Mouse (Mus musculus): ENCODE measurements at regions not wholly inside any gene's neighbourhood (a gene's known extent, or its start where the extent isn't known, plus 50 kb on each side); places are given as distances from the start of the nearest gene placed in this dataset.

DNA sequence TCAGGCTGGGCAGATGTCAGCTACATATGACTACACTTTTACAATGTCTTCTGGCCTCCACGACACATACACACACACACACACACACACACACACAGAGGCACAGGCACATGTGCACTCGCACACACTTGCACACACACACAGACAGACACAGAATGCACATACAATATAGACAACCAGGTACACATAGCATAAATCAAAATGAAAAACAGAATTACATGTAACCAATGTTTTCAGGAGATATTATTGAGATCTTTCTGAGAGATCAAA, 863.1 kb downstream of the Slitrk6 start:
- no peak for TF ChIP-seq POLR2A (IDR thresholded peaks at IDR 0.05; ENCODE audit: low read depth, low read length)
- no peak for TF ChIP-seq MAX (IDR thresholded peaks at IDR 0.05; ENCODE audit: low read length)
- TF ChIP-seq CHD2 (IDR thresholded peaks at IDR 0.05; ENCODE audit: low read length): no peak
- TF ChIP-seq ZMIZ1 (IDR thresholded peaks at IDR 0.05; ENCODE audit: low read depth, low read length): no peak
- TF ChIP-seq CTCF (conservative IDR thresholded peaks at IDR 0.05 in 1 of 2, IDR thresholded peaks at IDR 0.05 in 1 of 2; ENCODE audit: low read depth in 2 of 2, low read length in 2 of 2): no peak
- TF ChIP-seq POLR2AphosphoS2 (IDR thresholded peaks at IDR 0.05; ENCODE audit: low read depth, low read length): no peak
- no peak for TF ChIP-seq MYC (IDR thresholded peaks at IDR 0.05; ENCODE audit: low read depth, low read length)
- no peak for TF ChIP-seq E2F4 (IDR thresholded peaks at IDR 0.05; ENCODE audit: insufficient replicate concordance, low read depth, low read length)
- no peak for TF ChIP-seq MXI1 (IDR thresholded peaks at IDR 0.05; ENCODE audit: low read depth, low read length)
- TF ChIP-seq NELFE (IDR thresholded peaks at IDR 0.05; ENCODE audit: low read depth, low read length): no peak
- TF ChIP-seq UBTF (IDR thresholded peaks at IDR 0.05; ENCODE audit: low read depth, low read length): no peak
- no peak for TF ChIP-seq JUN (IDR thresholded peaks at IDR 0.05; ENCODE audit: insufficient read depth, low read depth, low read length)
- TF ChIP-seq EP300 (IDR thresholded peaks at IDR 0.05; ENCODE audit: low read length): no peak
- no peak for TF ChIP-seq ZNF384 (IDR thresholded peaks at IDR 0.05; ENCODE audit: low read depth, low read length)

Measured in CH12.LX (cell line).